Mouse (Mus musculus): ENCODE measurements around the gene Olfr1176.

Olfr1176 gene

GRCm38 (mm10) chr2:88336421-88336820 lies at the start of gene Olfr1176:
Gene Olfr1176 (plus strand): TSS chr2:88336721.
- DNase-seq (ENCODE audit: low spot score in 2 of 2): no peak

- DNase-seq (ENCODE audit: low spot score in 2 of 2): no peak
Measured at GRCm38 (mm10) chr2:88315035-88315434, 21.5 kb upstream of the Olfr1176 start, which contains the start of gene Olfr1174-ps. Gene Olfr1174-ps (minus strand): TSS chr2:88315135.

GRCm38 (mm10) chr2:88327115-88327514 lies 9.4 kb upstream of the Olfr1176 start, which contains the start of gene Olfr1175-ps:
Gene Olfr1175-ps (minus strand): TSS chr2:88327215.
- DNase-seq (ENCODE audit: low spot score in 2 of 2): no peak

- DNase-seq (ENCODE audit: low spot score in 2 of 2): no peak
Measured at GRCm38 (mm10) chr2:88346392-88346791, 9.9 kb downstream of the Olfr1176 start, which contains the start of gene Olfr1177-ps. Gene Olfr1177-ps (minus strand): TSS chr2:88346492.

GRCm38 (mm10) chr2:88356304-88356703 lies 19.8 kb downstream of the Olfr1176 start:
- no peak for DNase-seq (ENCODE audit: low spot score in 2 of 2)

GRCm38 (mm10) chr2:88386762-88387161 lies 50.2 kb downstream of the Olfr1176 start, which contains the start of gene Olfr1178:
Gene Olfr1178 (plus strand): TSS chr2:88387062.
- DNase-seq (ENCODE audit: low spot score in 2 of 2): no peak

Data from frontal cortex, postnatal 14 days (tissue).